Mouse (Mus musculus) cerebellum, adult 2 months (tissue): Measurements from ENCODE around the gene Tapt1.

ENCODE experiments used
- CTCF ChIP-seq: fragments of 200-500 bp; IDR thresholded peaks from 2 replicates; pipeline ENCODE4 v1.5.1; 2011; ENCODE audit warnings: low read depth, mild to moderate bottlenecking, control low read depth, low read length, moderate library complexity, borderline replicate concordance; ENCODE audit not compliant: insufficient read depth
- POLR2A ChIP-seq: fragments of 200-500 bp; IDR thresholded peaks from 2 replicates; pipeline ENCODE4 v1.6.1; 2011; ENCODE audit warnings: low read length, control low read depth, borderline replicate concordance; ENCODE audit not compliant: insufficient read depth

DNA sequence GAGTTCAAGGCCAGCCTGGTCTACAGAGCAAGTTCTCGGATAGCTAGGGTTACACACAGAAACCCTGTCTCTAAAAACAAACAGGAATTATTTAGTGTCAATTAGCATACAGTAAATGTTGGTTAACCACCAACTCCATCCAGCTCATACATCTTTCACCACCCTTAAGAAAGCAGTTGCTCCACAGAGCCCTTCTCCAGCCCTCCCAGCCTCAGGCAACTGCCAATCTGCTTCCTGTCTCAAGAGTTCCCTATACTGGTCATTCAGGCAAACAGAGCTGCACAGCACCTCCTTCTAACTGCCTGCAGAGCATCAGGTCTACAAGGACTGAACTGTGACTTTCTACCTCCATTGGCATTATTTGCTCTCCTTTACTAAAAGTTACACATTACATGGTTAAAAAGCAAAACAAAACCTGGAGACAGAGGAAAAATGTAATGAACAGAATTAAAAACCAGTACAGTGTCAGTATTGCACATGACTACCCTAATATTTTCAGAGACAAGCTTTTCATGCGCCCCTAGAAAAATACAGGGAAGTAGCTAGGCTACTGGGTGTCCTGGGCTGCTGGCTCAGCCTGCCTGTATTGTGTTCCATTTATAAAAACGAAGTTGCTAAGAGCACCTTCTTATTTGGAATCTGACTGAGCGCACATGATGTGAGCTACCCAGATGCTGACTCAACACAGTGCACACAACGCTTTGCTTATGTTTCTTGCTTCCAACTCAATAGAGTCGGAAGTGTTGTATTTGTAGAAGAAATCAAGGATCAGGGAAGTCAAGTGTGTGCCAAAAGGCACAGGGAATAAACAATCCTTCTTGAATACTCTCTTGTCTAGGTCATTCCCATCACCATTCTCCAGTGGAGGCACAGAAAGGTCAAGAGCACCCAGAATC is 79.7 kb downstream of the Tapt1 start:
- no peak for TF ChIP-seq POLR2A
- no peak for TF ChIP-seq CTCF
